Mouse (Mus musculus) mouse embryonic stem cell (cell line): ENCODE measurements at regions not wholly inside any gene's neighbourhood (a gene's known extent, or its start where the extent isn't known, plus 50 kb on each side); places are given as distances from the start of the nearest gene placed in this dataset.

Experiments used
- in situ Hi-C, 2 experiments: fragments of 300-500 bp; cut with MboI; formaldehyde crosslinking; loops; 1 replicate in 1 of 2; 3 replicates in 1 of 2; pipeline ENCODE4 v1.14.3; 2019 to 2020; ENCODE audit warnings: low sequenced_read_pairs in 2 of 2, low pct_unique_long_range_greater_than_20kb in 1 of 2, mixed read lengths in 1 of 2; ENCODE audit not compliant: unreplicated experiment in 1 of 2

GRCm38 (mm10) chr2:77358176-77358575 lies 77.8 kb upstream of the Sestd1 start:
- in situ Hi-C loops, result no loop called here

DNA sequence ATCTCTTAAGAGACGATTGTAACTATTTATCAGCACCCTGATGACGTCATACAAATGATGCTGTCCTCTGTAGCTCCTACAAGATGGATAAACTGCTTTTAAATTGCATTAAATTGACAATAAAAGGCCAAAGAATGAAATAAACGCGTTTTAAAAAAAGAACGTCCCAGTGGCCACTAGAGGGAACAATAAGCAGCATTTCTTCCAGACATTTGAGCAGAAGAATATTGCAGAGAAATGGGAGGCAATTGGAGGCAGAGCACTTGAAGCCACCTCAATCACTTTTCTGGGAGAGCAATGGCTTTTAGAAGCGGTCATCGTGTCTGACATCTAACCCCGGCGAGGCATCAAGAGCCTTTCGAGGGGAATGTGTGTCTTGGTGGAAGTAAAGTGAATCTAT lies 76.4 kb upstream of the Sestd1 start:
- in situ Hi-C loops, result no loop called here

GRCm38 (mm10) chr2:77351987-77352628 lies 71.7 kb upstream of the Sestd1 start:
- in situ Hi-C loops, result no loop called here

DNA sequence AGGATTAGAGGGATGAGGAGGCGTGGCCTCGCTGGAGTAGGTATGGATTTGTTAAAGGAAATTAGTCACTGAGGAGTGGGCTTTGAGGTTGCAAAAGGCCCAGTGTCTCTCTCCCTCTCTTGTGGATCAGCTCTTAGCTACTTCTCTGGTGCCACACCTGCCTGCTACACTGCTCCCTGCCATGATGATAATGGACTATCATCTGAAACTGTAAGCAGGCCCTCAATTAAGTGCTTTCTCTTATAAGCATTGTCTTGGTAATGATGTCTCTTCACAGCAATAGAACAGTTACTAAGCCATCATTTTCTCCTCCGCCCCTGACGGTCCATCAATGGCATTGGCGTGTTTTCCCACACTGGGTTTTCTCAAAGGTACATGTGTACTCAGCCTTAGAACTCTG lies 66.6 kb upstream of the Sestd1 start:
- in situ Hi-C loops, result loop anchor here in 1 of 2 experiments (25.0 kb wide), 2 partner anchors 285 to 385 kb away; no protein-coding TSS in a partner anchor

GRCm38 (mm10) chr2:77343736-77344440 lies 63.5 kb upstream of the Sestd1 start:
- in situ Hi-C loops, result loop anchor here in 1 of 2 experiments (25.0 kb wide), 2 partner anchors 282 to 382 kb away; no protein-coding TSS in a partner anchor

DNA sequence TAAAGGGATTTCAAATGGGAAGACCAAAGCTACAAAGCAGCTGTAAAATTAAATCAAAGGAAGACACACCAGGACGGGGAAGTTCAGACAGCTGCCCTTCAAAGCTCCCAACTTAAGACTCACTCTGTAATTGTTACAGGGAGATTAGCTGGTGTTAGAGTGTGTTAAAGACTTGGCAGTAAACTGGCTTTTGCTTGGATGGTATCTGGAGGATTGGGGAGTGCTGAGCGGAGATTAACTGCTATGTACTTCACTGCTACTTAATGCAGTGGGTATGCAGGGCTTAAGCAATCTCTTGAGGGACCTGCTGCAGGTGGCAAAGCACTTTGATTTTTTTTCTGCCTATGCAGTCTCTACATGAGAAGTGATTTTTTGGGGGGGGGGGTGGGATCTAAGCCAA lies 62.0 kb upstream of the Sestd1 start:
- in situ Hi-C loops, result loop anchor here in 1 of 2 experiments (25.0 kb wide), 2 partner anchors 280 to 380 kb away; no protein-coding TSS in a partner anchor

DNA sequence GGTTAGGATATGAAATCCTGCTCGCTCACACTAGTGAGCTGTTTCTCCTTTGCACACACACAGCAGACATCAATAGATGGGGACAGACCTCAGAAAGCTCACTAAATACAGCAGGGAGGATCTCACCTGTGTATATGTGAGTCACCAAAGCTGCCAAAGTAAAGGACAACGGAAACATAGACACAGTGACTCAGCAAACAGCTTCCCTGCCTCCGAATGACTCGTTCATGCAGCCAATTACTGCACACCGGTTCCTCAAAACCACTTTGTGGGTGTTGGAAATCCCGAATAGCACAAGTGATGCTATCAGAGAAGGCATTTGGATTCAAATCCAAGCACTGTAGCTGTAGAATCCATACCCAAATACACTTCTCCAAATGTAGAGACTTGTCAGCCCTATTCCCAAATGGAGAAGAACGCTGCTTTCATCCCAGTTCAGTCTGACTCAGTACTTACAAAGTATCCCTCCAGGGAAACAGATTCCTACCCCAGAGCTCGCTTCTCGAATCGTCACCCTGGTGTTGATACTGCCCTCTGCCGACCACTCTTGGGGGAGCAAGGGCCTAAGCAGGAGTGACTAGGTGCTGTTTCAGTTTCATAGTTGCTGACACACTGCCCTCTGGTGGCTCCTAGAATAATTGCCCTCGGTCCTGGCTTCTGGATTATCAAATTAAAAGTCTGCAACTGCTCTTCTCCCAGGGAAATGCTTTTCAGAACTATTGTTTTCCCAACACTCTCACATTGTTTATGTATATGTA lies 61.4 kb upstream of the Sestd1 start:
- in situ Hi-C loops, result loop anchor here in 1 of 2 experiments (25.0 kb wide), 2 partner anchors 279 to 379 kb away; no protein-coding TSS in a partner anchor

- in situ Hi-C loops, result loop anchor here in 1 of 2 experiments (25.0 kb wide), 2 partner anchors 278 to 378 kb away; no protein-coding TSS in a partner anchor
These were observed 59.7 kb upstream of the Sestd1 start for GRCm38 (mm10) chr2:77340076-77340475.

DNA sequence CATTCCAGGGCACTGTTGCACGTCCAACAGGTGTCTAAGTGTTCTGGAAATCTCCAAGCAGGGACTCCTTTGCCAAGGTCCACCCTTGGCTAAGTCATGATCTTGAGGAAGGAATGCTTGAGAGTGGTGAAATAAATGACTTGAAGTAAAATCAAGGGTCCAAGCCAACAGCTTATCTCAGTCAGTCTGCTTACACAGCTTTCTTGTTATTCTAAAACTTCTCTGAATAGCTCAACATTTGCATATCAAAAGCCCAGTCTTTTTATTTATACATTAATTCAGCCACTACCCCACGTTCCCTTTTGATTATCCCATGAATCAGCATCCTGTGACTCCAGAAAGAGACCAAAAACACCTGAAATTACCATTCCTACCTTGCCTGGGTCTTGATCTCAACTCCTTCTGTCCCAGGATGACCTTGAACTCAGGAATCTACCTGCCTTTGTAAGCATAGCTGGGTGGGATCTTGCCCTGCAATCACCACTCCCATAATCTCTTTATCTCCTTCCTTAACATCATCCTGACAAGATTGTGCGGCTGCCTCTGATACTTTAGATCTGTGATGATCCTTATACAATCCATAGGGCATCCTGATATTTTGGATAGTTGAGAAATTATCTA lies 57.5 kb upstream of the Sestd1 start:
- in situ Hi-C loops, result loop anchor here in 1 of 2 experiments (25.0 kb wide), 2 partner anchors 276 to 376 kb away; no protein-coding TSS in a partner anchor

DNA sequence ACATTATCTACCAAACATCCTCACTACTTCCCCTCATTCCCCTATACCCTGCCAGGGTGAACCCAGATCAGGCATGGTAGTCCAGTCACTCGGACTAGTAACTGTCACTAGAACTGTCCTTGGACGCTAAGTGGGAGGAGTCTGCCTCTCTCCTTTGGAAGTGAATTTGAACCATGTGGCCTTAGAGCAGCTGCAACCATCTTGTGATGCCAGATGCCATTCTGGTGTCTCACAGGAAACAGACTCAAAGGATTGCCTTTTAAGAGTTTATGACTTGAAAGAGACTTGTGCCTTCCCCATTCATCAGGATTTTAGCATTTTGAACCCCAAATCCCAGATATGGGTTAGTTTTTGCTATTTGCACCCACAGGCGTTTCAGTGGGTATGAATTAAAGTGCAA lies 56.9 kb upstream of the Sestd1 start:
- in situ Hi-C loops, result loop anchor here in 1 of 2 experiments (25.0 kb wide), 2 partner anchors 275 to 375 kb away; no protein-coding TSS in a partner anchor

DNA sequence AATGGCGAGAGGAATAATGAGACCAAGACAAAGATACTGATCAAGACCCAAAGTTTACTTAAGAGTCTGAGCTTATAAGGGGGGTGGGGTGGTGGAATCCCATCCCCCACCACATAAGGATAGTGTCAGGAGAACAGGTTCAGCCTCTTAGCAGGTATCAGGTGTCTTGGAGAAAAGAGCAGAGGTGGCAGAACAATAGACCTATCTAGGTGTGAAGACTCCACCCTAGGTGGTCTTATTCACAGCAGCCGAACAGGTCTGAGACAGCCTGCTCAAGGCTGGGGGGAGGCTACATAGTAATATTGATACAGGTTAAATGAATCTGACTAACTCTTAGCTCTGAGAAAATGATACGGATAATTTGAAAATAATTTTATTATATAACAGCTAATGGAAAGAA lies 56.4 kb upstream of the Sestd1 start:
- in situ Hi-C loops, result loop anchor here in 1 of 2 experiments (25.0 kb wide), 2 partner anchors 275 to 375 kb away; no protein-coding TSS in a partner anchor

GRCm38 (mm10) chr2:77334706-77335105 lies 54.3 kb upstream of the Sestd1 start:
- in situ Hi-C loops, result loop anchor here in 1 of 2 experiments (25.0 kb wide), 2 partner anchors 272 to 372 kb away; no protein-coding TSS in a partner anchor

- in situ Hi-C loops, result loop anchor here in 1 of 2 experiments (25.0 kb wide), 2 partner anchors 271 to 371 kb away; no protein-coding TSS in a partner anchor
These were observed 53.1 kb upstream of the Sestd1 start for GRCm38 (mm10) chr2:77333394-77334079.
